Mouse (Mus musculus) embryonic facial prominence, embryonic 15.5 days (tissue): Measurements from ENCODE around the gene Ppip5k2. TPM values are rescaled to one million over a fixed set of nuclear protein-coding genes. Genes with fewer than 3 reads are reported as not detected.

ENCODE experiments used
- ATAC-seq: fragments of 200-750 bp; cut with Nextera tagmentation; 2 replicates; pipeline ENCODE4 v1.8.0; 2017; ENCODE audit warnings: low read depth, moderate TSS enrichment; ENCODE audit not compliant: insufficient number of reproducible peaks, low FRiP score, low TSS enrichment
- H3K27ac ChIP-seq: fragments of 300-500 bp; sonication (generic); replicated peaks from 2 replicates; pipeline ENCODE4 v1.5.1; 2015; ENCODE audit warnings: mild to moderate bottlenecking, inconsistent platforms
- H3K27me3 ChIP-seq: fragments of 300-500 bp; sonication (generic); 2 replicates; pipeline ENCODE4 v1.6.1; 2015; ENCODE audit warnings: inconsistent platforms
- H3K36me3 ChIP-seq: fragments of 300-500 bp; sonication (generic); 2 replicates; pipeline ENCODE4 v1.6.1; 2015; ENCODE audit warnings: mild to moderate bottlenecking, inconsistent platforms
- H3K4me1 ChIP-seq: fragments of 300-500 bp; sonication (generic); 2 replicates; pipeline ENCODE4 v1.6.1; 2015; ENCODE audit warnings: inconsistent platforms
- H3K4me2 ChIP-seq: fragments of 300-500 bp; sonication (generic); replicated peaks from 2 replicates; pipeline ENCODE4 v1.6.1; 2015; ENCODE audit warnings: mild to moderate bottlenecking, inconsistent platforms
- H3K4me3 ChIP-seq: fragments of 300-500 bp; sonication (generic); replicated peaks from 2 replicates; pipeline ENCODE4 v1.5.1; 2015; ENCODE audit warnings: mild to moderate bottlenecking, inconsistent platforms
- H3K9ac ChIP-seq: fragments of 300-500 bp; sonication (generic); 2 replicates; pipeline ENCODE4 v1.6.1; 2015; ENCODE audit warnings: inconsistent platforms
- H3K9me3 ChIP-seq: fragments of 300-500 bp; sonication (generic); replicated peaks from 2 replicates; pipeline ENCODE4 v1.6.1; 2016; ENCODE audit warnings: inconsistent platforms
- WGBS: fragments of 180-500 bp; shearing (Covaris S2); methylation state at CpG from one replicate; pipeline ENCODE4 v1.1.7; 2015; 5-methylcytosine and 5-hydroxymethylcytosine counted together
- polyA plus RNA-seq: library from polyadenylated mRNA; unstranded; fragments of >200 nt; fragmentation: Nextera tagmentation; extraction: Ambion mirVana; gene quantifications from 2 replicates; pipeline ENCODE4 v1.2.1, GENCODE M21; 2015

Ppip5k2 gene
- polyA plus RNA-seq, 1 experiment from 2014 or later = 21.3 TPM

DNA sequence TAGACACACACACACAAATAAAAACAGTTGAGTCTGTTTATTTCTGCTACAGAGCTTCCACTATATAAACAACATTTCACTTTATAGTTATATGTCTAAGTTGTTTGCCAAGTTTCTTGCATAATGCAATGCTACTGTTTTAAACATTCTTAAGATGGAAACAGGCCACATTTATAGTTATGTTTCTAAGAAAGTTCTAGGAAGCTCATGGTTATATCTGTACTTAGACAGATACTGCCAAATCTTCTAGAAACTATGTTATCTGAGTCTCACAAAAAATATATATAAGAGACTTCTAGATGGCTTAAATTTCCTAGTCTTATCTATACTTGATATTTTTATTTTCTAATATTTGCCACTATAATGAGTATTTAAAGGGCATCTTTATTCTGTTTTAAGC, 17.0 kb downstream of the Ppip5k2 start:
- H3K36me3 ChIP-seq = peaks cover 25% of the 10 kb centered on the region
- H3K27ac ChIP-seq = no peak overlapping the region
- H3K4me1 ChIP-seq = no peaks in the 10 kb centered on the region
- no peaks in the 10 kb centered on the region for H3K9me3 ChIP-seq
- no peak overlapping the region for H3K9ac ChIP-seq
- H3K4me3 ChIP-seq = no peak overlapping the region
- H3K27me3 ChIP-seq = no peaks in the 10 kb centered on the region
- ATAC-seq = no peak
- no peak overlapping the region for H3K4me2 ChIP-seq

DNA sequence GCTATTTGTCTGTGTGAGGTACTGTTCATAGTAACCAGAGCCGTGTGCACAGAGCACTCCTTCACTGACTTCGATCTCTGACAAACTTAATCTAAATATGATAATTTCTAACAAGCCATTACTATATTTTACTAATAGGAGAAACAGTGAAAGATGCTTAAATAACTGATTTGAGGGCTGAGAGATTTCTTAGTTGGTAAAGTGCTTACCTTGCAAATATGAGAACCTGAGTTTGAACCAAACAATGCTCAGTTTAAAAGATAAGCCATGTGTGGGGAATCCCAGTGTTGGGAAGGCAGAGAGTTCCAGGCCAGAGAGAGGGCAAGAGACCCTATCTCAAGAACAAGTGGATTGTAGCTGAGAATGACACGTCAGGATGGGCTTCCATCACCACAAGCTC, 22.0 kb downstream of the Ppip5k2 start:
- H3K4me1 ChIP-seq = no peaks in the 10 kb centered on the region
- 95% methylated on average over 3 of the region's 3 CpGs for WGBS
- no peak for ATAC-seq
- no peaks in the 10 kb centered on the region for H3K9me3 ChIP-seq
- no peak overlapping the region for H3K4me3 ChIP-seq
- peaks cover 32% of the 10 kb centered on the region for H3K36me3 ChIP-seq
- no peak overlapping the region for H3K4me2 ChIP-seq
- no peak overlapping the region for H3K9ac ChIP-seq
- H3K27me3 ChIP-seq = no peaks in the 10 kb centered on the region
- no peak overlapping the region for H3K27ac ChIP-seq

DNA sequence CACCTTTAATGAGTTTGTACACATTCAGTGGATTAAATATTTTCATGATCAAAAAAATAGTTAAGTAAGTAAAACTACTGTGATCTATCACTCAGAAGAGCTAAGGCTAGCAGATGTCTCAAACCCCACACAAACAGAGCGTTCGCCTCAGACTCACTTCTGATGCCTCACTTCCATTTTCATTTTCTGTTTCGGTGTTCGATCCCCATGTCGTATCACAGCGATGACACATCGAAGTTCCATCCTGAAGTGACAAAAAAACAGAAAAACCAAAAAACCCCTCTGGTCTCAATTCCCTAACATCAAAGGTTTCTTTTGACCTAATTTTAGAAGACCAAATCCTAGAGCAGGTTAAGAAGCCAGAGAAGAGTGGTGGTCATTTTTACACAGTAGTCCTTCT, 23.9 kb downstream of the Ppip5k2 start:
- Histone ChIP-seq H3K9ac (no peak overlapping the region), H3K27me3 (no peaks in the 10 kb centered on the region), H3K4me3 (no peak overlapping the region), H3K9me3 (no peaks in the 10 kb centered on the region), H3K36me3 (peaks cover 36% of the 10 kb centered on the region), H3K4me2 (no peak overlapping the region), H3K4me1 (no peaks in the 10 kb centered on the region), H3K27ac (no peak overlapping the region)
- WGBS = 95% methylated on average over 7 of the region's 7 CpGs
- no peak for ATAC-seq

- no peak overlapping the region for H3K9ac ChIP-seq
- H3K4me3 ChIP-seq = no peak overlapping the region
- WGBS = 88% methylated on average over 4 of the region's 4 CpGs
- H3K4me1 ChIP-seq = no peaks in the 10 kb centered on the region
- H3K9me3 ChIP-seq = no peaks in the 10 kb centered on the region
- no peak overlapping the region for H3K27ac ChIP-seq
- ATAC-seq = no peak
- H3K36me3 ChIP-seq = peaks cover 34% of the 10 kb centered on the region
- no peaks in the 10 kb centered on the region for H3K27me3 ChIP-seq
- H3K4me2 ChIP-seq = no peak overlapping the region
Measured at GRCm38 (mm10) chr1:97745712-97746111, 24.5 kb downstream of the Ppip5k2 start.

- Histone ChIP-seq H3K27ac (no peak overlapping the region), H3K36me3 (peaks cover 43% of the 10 kb centered on the region), H3K4me1 (no peaks in the 10 kb centered on the region), H3K9me3 (no peaks in the 10 kb centered on the region), H3K9ac (no peak overlapping the region), H3K27me3 (no peaks in the 10 kb centered on the region), H3K4me2 (no peak overlapping the region), H3K4me3 (no peak overlapping the region)
- no peak for ATAC-seq
- 97% methylated on average over 1 of the region's 1 CpGs for WGBS
Measured at GRCm38 (mm10) chr1:97743063-97743462, 27.1 kb downstream of the Ppip5k2 start.

- Histone ChIP-seq H3K27ac (no peak overlapping the region), H3K4me3 (no peak overlapping the region), H3K27me3 (no peaks in the 10 kb centered on the region), H3K4me2 (no peak overlapping the region), H3K9me3 (no peaks in the 10 kb centered on the region), H3K4me1 (no peaks in the 10 kb centered on the region), H3K36me3 (peaks cover 12% of the 10 kb centered on the region), H3K9ac (no peak overlapping the region)
- no peak for ATAC-seq
- WGBS = 63% methylated on average over 1 of the region's 1 CpGs
Measured at GRCm38 (mm10) chr1:97729339-97729738, 40.9 kb downstream of the Ppip5k2 start.

DNA sequence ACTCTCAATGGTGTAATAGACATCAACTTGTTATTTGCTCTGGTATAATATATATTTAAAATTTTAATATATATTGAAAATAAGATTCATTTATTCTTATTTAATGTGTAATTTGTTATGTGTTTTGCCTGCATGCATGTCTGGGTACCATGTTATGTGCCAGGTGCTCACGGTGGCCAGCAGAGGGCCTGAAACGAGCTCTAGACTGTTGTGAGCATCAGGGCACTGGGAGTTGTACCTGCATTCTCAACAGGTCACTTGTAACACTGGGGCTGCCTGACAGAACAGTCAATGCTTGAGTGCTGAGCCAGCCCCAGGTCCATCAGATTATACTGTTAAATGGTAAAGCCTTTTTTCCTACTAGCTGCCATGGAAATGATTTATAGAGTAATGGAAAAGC, 43.5 kb downstream of the Ppip5k2 start:
- ATAC-seq = no peak
- H3K9me3 ChIP-seq = no peaks in the 10 kb centered on the region
- no peaks in the 10 kb centered on the region for H3K27me3 ChIP-seq
- WGBS = 76% methylated on average over 2 of the region's 2 CpGs
- no peaks in the 10 kb centered on the region for H3K4me1 ChIP-seq
- peaks cover 13% of the 10 kb centered on the region for H3K36me3 ChIP-seq
- H3K4me2 ChIP-seq = no peak overlapping the region
- H3K4me3 ChIP-seq = no peak overlapping the region
- H3K27ac ChIP-seq = no peak overlapping the region
- H3K9ac ChIP-seq = no peak overlapping the region

GRCm38 (mm10) chr1:97718440-97718839, 51.8 kb downstream of the Ppip5k2 start:
- no peaks in the 10 kb centered on the region for H3K9me3 ChIP-seq
- no peak overlapping the region for H3K4me2 ChIP-seq
- H3K9ac ChIP-seq = no peak overlapping the region
- WGBS = 87% methylated on average over 9 of the region's 9 CpGs
- no peak overlapping the region for H3K4me3 ChIP-seq
- no peak overlapping the region for H3K27ac ChIP-seq
- no peak for ATAC-seq
- H3K36me3 ChIP-seq = peaks cover 31% of the 10 kb centered on the region
- H3K4me1 ChIP-seq = no peaks in the 10 kb centered on the region
- no peaks in the 10 kb centered on the region for H3K27me3 ChIP-seq

GRCm38 (mm10) chr1:97714334-97714868, 55.8 kb downstream of the Ppip5k2 start:
- Histone ChIP-seq H3K4me3 (no peak overlapping the region), H3K4me1 (no peaks in the 10 kb centered on the region), H3K9ac (no peak overlapping the region), H3K27me3 (no peaks in the 10 kb centered on the region), H3K27ac (no peak overlapping the region), H3K4me2 (no peak overlapping the region), H3K9me3 (no peaks in the 10 kb centered on the region), H3K36me3 (peaks cover 29% of the 10 kb centered on the region)
- no peak for ATAC-seq
- WGBS = 87% methylated on average over 11 of the region's 11 CpGs

DNA sequence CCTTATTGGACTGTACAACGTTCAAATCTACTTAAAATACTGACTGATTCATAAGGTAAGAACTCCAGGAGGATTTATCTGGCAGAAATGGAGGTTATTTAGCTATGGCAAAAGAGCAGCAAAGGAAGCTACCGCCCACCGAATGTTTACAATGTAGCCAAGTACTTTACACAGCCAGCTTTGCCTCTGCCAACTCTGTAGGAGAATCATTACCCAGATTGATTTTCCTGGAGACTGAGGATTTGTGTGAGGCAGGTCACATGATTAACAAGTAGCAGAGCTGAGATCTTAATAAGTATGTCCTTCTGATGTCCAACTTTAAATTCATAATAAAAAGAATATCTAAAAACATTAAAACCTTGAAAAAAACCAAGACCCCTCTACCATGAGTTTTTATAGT, 59.7 kb downstream of the Ppip5k2 start:
- Histone ChIP-seq H3K4me1 (no peaks in the 10 kb centered on the region), H3K4me2 (no peak overlapping the region), H3K9me3 (no peaks in the 10 kb centered on the region), H3K36me3 (peaks cover 21% of the 10 kb centered on the region), H3K4me3 (no peak overlapping the region), H3K27ac (no peak overlapping the region), H3K9ac (no peak overlapping the region), H3K27me3 (no peaks in the 10 kb centered on the region)
- ATAC-seq = no peak
- 95% methylated on average over 3 of the region's 3 CpGs for WGBS

DNA sequence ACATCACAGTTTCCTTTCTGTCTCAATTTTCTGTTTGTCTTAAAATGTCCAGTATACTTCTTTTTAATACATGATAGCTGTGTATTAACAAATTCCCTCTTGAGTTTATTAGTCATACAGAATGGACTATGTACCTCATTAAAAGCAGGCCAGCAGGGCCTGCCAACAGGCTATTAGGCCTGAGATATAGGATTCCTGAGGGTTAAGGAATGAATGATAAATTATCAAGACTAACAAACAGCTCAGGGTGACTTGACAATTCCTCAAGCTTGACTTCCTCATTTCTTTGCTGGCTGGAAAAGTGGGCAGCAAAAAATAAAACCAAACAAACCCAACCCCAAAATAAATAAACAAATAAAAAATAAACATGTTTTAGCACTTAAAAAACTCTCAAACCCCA, 64.8 kb downstream of the Ppip5k2 start:
- ATAC-seq = no peak

DNA sequence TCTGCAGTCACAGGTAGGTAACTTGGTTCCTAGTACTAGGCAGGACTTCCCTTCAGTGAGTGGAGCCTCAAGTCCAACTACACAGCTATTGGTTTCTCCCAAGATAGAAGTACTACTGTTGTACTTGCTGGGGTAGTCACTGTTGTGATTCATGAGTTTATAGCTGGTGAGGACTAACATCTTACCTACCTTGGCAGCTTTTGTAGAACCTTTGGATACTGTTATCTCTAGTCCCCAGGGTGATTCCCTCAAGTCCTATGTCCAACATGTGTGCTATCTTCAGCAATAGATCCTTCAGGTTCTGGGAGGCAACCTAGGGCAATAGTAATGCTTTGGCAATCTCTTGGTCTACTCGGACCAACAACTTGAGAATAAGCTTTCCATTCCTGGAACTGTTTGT, 65.6 kb downstream of the Ppip5k2 start:
- Histone ChIP-seq H3K27me3 (no peaks in the 10 kb centered on the region), H3K27ac (no peak overlapping the region), H3K9ac (no peak overlapping the region), H3K4me1 (no peaks in the 10 kb centered on the region), H3K36me3 (peaks cover 5% of the 10 kb centered on the region; the same call in 1 of the 2 replicates), H3K4me2 (no peak overlapping the region), H3K9me3 (no peaks in the 10 kb centered on the region), H3K4me3 (no peak overlapping the region)
- WGBS = 85% methylated on average over 1 of the region's 1 CpGs
- ATAC-seq = no peak

More for the DNA sequence above, 64.8 kb downstream of the Ppip5k2 start:
- H3K27ac ChIP-seq = no peak overlapping the region
- no peaks in the 10 kb centered on the region for H3K4me1 ChIP-seq
- H3K4me2 ChIP-seq = no peak overlapping the region
- H3K27me3 ChIP-seq = no peaks in the 10 kb centered on the region
- H3K4me3 ChIP-seq = no peak overlapping the region
- no peaks in the 10 kb centered on the region for H3K9me3 ChIP-seq
- H3K9ac ChIP-seq = no peak overlapping the region
- H3K36me3 ChIP-seq = peaks cover 5% of the 10 kb centered on the region; the same call in 1 of the 2 replicates
